Mouse (Mus musculus) lung, embryonic 14.5 days (tissue): ENCODE measurements around the gene Olfr1393. TPM values are rescaled to one million over a fixed set of nuclear protein-coding genes. Genes with fewer than 3 reads are reported as not detected.

Experiments
- ATAC-seq: fragments of 200-750 bp; cut with Nextera tagmentation; 2 replicates; pipeline ENCODE4 v1.8.0; 2017; ENCODE audit warnings: mild to moderate bottlenecking, moderate TSS enrichment, moderate library complexity; ENCODE audit not compliant: insufficient read depth
- DNase-seq: peaks from one replicate; pipeline ENCODE4 v3.0.0-alpha.2; 2015
- H3K27ac ChIP-seq: fragments of 300-500 bp; sonication (generic); 2 replicates; pipeline ENCODE4 v1.5.1; 2014; ENCODE audit warnings: low read depth, mild to moderate bottlenecking, moderate library complexity
- H3K27me3 ChIP-seq: fragments of 300-500 bp; sonication (generic); 2 replicates; pipeline ENCODE4 v1.6.1; 2014; ENCODE audit warnings: low read length, control low read depth; ENCODE audit not compliant: insufficient read depth
- H3K36me3 ChIP-seq: fragments of 300-500 bp; sonication (generic); 2 replicates; pipeline ENCODE4 v1.6.1; 2014; ENCODE audit warnings: control low read depth; ENCODE audit not compliant: insufficient read depth
- H3K4me1 ChIP-seq: fragments of 300-500 bp; sonication (generic); 2 replicates; pipeline ENCODE4 v1.6.1; 2014; ENCODE audit warnings: antibody characterized with exemption, control low read depth; ENCODE audit not compliant: insufficient read depth
- H3K4me2 ChIP-seq: fragments of 300-500 bp; sonication (generic); 2 replicates; pipeline ENCODE4 v1.6.1; 2014; ENCODE audit warnings: mild to moderate bottlenecking
- H3K4me3 ChIP-seq: fragments of 300-500 bp; sonication (generic); 2 replicates; pipeline ENCODE4 v1.5.1; 2014; ENCODE audit warnings: low read depth, low read length
- H3K9ac ChIP-seq: fragments of 300-500 bp; sonication (generic); 2 replicates; pipeline ENCODE4 v1.6.1; 2014
- H3K9me3 ChIP-seq: fragments of 300-500 bp; sonication (generic); 2 replicates; pipeline ENCODE4 v1.6.1; 2016; ENCODE audit warnings: low read depth, low read length, control low read depth
- CTCF ChIP-seq: IDR thresholded peaks from 2 replicates; pipeline ENCODE4 v1.5.1; 2016; ENCODE audit warnings: antibody characterized with exemption, low read depth
- WGBS: fragments of 180-500 bp; shearing (Covaris S2); extraction: QIAGEN DNeasy Blood & Tissue Kit; methylation state at CpG from one replicate; pipeline ENCODE4 v1.1.7; 2014; 5-methylcytosine and 5-hydroxymethylcytosine counted together
- polyA plus RNA-seq: library from polyadenylated mRNA; unstranded; fragments of >200 nt; fragmentation: Nextera tagmentation; extraction: Ambion mirVana; gene quantifications from 2 replicates; pipeline ENCODE4 v1.2.1, GENCODE M21; 2014

Gene Olfr1393
- polyA plus RNA-seq, 1 experiment from 2014 or later: not detected

- 22% methylated on average over 11 of the region's 11 CpGs for WGBS
- Histone ChIP-seq H3K27me3 (no peaks in the 10 kb centered on the region), H3K4me2 (peak overlapping the region; percentile 65), H3K4me3 (peak overlapping the region; percentile 47), H3K36me3 (no peaks in the 10 kb centered on the region), H3K9me3 (no peaks in the 10 kb centered on the region), H3K27ac (peak overlapping the region; percentile 91), H3K4me1 (peaks cover 11% of the 10 kb centered on the region; the same call in 1 of the 2 replicates), H3K9ac (peak overlapping the region; percentile 49)
- no peak for TF ChIP-seq CTCF
- DNase-seq: peak; percentile 37
- ATAC-seq: peak; percentile 1; the same call in 1 of the 2 replicates
Measured at GRCm38 (mm10) chr11:49242944-49243626, 35.0 kb upstream of the Olfr1393 start.

DNA sequence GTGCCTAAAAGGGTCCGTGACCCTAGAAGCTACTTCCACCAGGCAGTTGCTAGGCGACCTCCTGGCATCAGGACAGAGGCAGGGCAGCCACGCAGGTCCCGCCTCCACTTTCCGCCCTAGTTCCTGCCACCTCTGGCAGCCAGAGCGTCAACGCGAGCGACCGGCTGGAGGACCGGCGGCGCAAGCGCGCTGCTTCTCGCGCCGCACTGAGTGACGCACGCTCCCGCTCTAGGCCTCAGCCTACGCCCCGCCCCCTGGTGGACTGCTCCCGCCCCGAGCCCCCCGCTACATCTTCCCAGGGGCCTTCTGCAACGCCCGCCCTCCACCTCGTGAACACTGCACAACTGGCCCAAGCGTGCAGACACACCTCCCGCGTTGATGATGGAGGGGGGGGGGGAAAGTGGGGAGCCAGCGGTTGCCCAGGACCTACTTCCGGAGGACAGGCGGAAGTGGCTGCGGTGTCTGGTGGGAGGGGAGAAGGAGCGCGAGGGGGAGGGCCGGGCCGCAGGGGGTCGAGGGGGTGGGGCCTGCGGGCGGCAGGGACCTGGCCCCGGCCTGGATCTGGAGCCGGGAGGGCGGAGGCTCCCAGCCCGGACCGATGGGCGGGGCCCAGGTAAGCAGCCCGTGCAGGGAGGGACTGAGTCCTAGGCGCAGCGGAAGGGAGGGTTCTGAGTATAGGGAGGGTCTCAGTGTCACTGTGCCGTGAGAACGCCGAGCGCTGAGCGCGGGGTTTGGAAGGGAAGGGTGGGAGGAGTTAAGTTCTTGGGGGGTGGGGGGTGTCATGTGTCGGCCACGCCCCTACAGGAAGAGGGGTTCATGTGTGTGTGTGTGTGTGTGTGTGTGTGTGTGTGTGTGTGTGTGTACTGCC lies 34.1 kb upstream of the Olfr1393 start, which contains the start of gene Mgat1:
Mgat1 (plus strand) TSS at position 465 of the 868 bp plus-strand sequence.
- H3K4me3 ChIP-seq: peak within 1 kb of the TSS; percentile 47
- TF ChIP-seq CTCF: peak; percentile 49
- peaks cover 11% of the 10 kb centered on the region; the same call in 1 of the 2 replicates for H3K4me1 ChIP-seq
- DNase-seq (peak; percentile 98), ATAC-seq (peak; percentile 97)
- H3K9me3 ChIP-seq: no peaks in the 10 kb centered on the region
- peak within 1 kb of the TSS; percentile 91 for H3K27ac ChIP-seq
- peak within 1 kb of the TSS; percentile 65 for H3K4me2 ChIP-seq
- WGBS: under 1% methylated on average over 56 of the region's 60 CpGs
- no peaks in the 10 kb centered on the region for H3K36me3 ChIP-seq
- H3K27me3 ChIP-seq: no peaks in the 10 kb centered on the region
- H3K9ac ChIP-seq: peak within 1 kb of the TSS; percentile 49

DNA sequence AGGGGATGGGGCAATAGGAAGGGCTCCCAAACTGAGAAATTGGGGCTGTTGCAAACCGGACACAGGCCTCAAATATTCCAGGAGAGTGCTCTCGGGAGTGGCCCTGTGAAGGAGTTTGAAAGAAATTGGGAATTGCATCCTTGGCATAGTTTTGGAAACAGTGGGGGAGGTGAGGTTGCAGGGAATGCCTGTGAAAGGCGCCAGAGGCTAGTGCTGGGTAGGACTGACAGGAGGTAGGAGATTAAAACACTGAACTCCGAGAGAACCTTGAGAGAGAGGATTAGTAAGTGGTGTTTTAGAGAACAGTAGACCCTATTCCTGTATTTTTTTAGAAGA lies 33.5 kb upstream of the Olfr1393 start:
- H3K4me1 ChIP-seq: peaks cover 11% of the 10 kb centered on the region; the same call in 1 of the 2 replicates
- peak overlapping the region; percentile 91 for H3K27ac ChIP-seq
- TF ChIP-seq CTCF: no peak
- no peaks in the 10 kb centered on the region for H3K27me3 ChIP-seq
- peak overlapping the region; percentile 65 for H3K4me2 ChIP-seq
- peak overlapping the region; percentile 49 for H3K9ac ChIP-seq
- H3K9me3 ChIP-seq: no peaks in the 10 kb centered on the region
- peak overlapping the region; percentile 47 for H3K4me3 ChIP-seq
- no peaks in the 10 kb centered on the region for H3K36me3 ChIP-seq
- ATAC-seq: peak; percentile 0; the same call in 1 of the 2 replicates
- WGBS: under 1% methylated on average over 4 of the region's 4 CpGs
- DNase-seq: no peak

DNA sequence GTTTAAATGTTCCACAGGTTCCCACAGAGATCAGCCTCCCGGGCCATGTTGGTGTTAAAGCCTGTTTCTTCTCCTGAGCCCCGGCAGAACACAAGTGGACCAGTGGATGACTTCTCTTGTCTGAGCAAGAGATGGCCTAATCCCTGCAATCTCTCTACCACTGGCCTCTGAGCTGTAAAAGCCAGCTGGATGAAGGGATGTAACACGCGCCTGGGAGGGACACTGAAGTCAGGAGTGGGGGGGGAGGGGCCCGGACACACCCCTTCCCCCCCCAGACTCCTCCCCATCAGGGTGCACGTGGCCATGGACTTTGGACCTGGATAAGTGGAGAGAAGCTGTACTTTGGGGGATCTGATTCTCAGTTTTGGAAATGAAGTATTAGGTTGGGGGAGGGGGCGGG lies 32.9 kb upstream of the Olfr1393 start:
- ATAC-seq (no peak), DNase-seq (peak; percentile 45)
- Histone ChIP-seq H3K9ac (no peak overlapping the region; the same call in 1 of the 2 replicates), H3K9me3 (no peaks in the 10 kb centered on the region), H3K36me3 (no peaks in the 10 kb centered on the region), H3K4me3 (peak overlapping the region; percentile 47), H3K4me1 (peaks cover 11% of the 10 kb centered on the region; the same call in 1 of the 2 replicates), H3K27me3 (no peaks in the 10 kb centered on the region), H3K4me2 (peak overlapping the region; percentile 65), H3K27ac (peak overlapping the region; percentile 91)
- TF ChIP-seq CTCF: no peak
- 14% methylated on average over 7 of the region's 7 CpGs for WGBS

DNA sequence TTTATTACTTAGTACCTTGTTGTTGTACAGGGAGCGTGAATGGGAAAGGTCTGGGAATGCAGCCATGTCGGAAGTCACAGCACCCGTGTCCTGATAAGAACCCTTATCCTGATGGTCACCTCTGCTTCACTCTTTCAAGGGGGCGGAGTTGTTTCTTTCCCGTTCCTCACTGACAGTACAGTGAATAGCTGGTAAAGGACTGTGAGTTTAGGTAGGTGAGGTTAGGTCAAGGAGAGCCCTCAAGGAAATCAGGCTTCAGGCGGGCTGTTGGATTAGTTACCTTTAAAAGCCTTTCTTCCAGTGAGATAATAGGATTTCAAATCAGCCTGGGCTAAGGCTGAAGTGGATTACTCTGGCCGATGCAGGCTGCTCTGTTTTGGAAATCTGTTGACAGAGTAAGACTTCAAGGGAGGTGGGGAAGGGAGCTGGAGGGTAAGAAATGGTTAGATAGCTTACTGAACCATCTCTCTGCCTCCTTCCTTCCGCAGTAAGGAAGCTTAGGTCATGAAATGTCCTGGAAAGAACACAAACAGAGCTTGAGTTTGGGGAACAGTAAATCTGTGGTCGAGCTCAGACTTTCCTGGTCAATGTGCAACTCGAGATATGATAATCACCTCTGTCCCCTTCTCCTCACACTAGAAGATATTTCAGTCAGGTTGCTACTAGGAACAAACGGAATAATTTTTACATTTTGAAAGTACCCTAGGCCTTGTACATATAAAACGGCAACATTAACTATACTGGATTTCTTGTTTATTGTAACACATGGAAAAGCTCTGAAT lies 32.3 kb upstream of the Olfr1393 start:
- no peaks in the 10 kb centered on the region for H3K27me3 ChIP-seq
- no peak for TF ChIP-seq CTCF
- no peak overlapping the region; the same call in none of the 2 replicates for H3K27ac ChIP-seq
- 23% methylated on average over 12 of the region's 12 CpGs for WGBS
- peaks cover 11% of the 10 kb centered on the region; the same call in 1 of the 2 replicates for H3K4me1 ChIP-seq
- H3K36me3 ChIP-seq: no peaks in the 10 kb centered on the region
- H3K4me2 ChIP-seq: peak overlapping the region; percentile 65
- DNase-seq: peak; percentile 21
- no peak for ATAC-seq
- no peaks in the 10 kb centered on the region for H3K9me3 ChIP-seq
- H3K4me3 ChIP-seq: peak overlapping the region; percentile 47
- H3K9ac ChIP-seq: 0 out of 2 replicates have a peak overlapping the region, but pooled peaks have one; percentile 9

DNA sequence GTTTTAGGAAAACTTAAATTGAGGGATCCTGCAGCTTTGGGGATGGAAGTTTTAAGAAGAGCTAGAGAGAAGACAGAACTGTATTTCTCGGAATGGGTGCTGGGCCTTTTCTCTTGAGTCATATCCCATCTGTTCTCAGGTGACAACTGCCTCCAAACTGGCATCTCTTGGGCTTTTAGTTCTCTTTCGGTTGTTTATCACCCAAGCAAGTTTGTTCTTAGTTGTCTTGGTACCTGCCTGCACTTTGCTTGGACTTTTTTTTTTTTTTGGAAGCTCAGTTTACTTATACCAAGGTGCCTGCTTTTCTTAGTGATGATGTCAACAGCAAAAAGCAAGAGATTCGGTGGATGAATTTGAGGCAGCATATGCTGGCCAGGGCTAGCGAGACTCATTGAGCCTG lies 31.6 kb upstream of the Olfr1393 start:
- 81% methylated on average over 4 of the region's 4 CpGs for WGBS
- no peaks in the 10 kb centered on the region for H3K27me3 ChIP-seq
- H3K9me3 ChIP-seq: no peaks in the 10 kb centered on the region
- ATAC-seq (no peak), DNase-seq (no peak)
- no peaks in the 10 kb centered on the region for H3K36me3 ChIP-seq
- no peak overlapping the region for H3K9ac ChIP-seq
- no peak overlapping the region for H3K4me3 ChIP-seq
- no peak for TF ChIP-seq CTCF
- no peak overlapping the region for H3K27ac ChIP-seq
- H3K4me2 ChIP-seq: peak overlapping the region; percentile 65; the same call in 1 of the 2 replicates
- peaks cover 15% of the 10 kb centered on the region for H3K4me1 ChIP-seq
